Mouse (Mus musculus): ENCODE data around the gene Ptgr2. TPM values are rescaled to one million over a fixed set of nuclear protein-coding genes. Genes with fewer than 3 reads are reported as not detected.

Gene Ptgr2
- polyA plus RNA-seq, 1 experiment from 2014 or later: 17.8 TPM

DNA sequence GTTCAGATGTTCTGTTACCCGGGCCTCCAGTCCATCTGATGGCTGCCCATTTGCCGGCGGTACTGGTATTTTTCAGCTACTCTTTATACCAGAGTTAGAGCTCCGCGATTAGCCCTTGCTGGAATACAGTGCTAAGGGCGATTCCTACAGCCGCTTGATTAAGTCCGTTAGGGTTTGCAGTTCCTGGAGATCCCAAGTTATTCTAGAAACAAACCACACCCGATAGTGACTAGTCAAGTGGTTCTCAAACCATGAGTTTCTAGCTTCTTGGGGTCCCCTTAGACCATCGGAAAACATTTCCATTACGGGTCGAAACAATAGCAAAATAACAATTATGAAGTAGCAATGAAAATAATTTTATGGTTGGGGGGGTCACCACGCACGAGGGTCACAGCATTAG, 641 bp upstream of the Ptgr2 start:
- H3K4me2 ChIP-seq (ENCODE audit: low read length): peak overlapping the region; percentile 59
- WGBS: 82% methylated on average over 14 of the region's 14 CpGs
- no peak overlapping the region for H3K27ac ChIP-seq (ENCODE audit: low read length)
- ATAC-seq: no peak
- H3K4me1 ChIP-seq (ENCODE audit: control insufficient read depth, insufficient read depth, low read length): peaks cover 8% of the 10 kb centered on the region; the same call in 1 of the 2 replicates
- no peaks in the 10 kb centered on the region for H3K36me3 ChIP-seq (ENCODE audit: control insufficient read depth, insufficient read depth, low read length)
- H3K9ac ChIP-seq (ENCODE audit: low read depth, low read length): no peak overlapping the region; the same call in 1 of the 2 replicates
- H3K9me3 ChIP-seq (replicated peaks; ENCODE audit: control insufficient read depth, low read length, poor library complexity, severe bottlenecking): no peaks in the 10 kb centered on the region
- H3K4me3 ChIP-seq (ENCODE audit: low read depth, low read length): peak overlapping the region; percentile 53; the same call in 1 of the 2 replicates
- no peaks in the 10 kb centered on the region for H3K27me3 ChIP-seq (ENCODE audit: control insufficient read depth, insufficient read depth, low read depth, low read length)

DNA sequence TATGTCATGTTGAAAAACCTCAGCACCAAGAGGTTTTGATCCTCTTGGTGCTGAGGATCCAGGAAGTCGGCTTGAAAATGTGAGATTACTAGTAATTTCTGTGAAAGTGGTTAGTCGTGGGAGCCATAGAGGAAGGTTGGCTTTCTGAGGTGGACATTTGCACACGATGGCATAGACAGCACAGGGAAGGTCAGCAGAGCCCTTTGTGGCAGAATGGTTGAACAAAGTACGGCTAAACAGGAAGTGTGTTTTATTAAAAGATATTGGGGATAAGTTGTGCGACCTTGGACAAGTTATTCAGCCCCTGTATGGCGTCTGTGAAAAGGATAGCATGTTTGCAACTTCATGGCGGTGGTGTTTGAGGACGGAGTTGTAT, 549 bp downstream of the Ptgr2 start:
- H3K27ac ChIP-seq (ENCODE audit: low read length): peak overlapping the region; percentile 10; the same call in 1 of the 2 replicates
- WGBS: 27% methylated on average over 8 of the region's 8 CpGs
- peak overlapping the region; percentile 53 for H3K4me3 ChIP-seq (ENCODE audit: low read depth, low read length)
- H3K36me3 ChIP-seq (ENCODE audit: control insufficient read depth, insufficient read depth, low read length): no peaks in the 10 kb centered on the region
- no peaks in the 10 kb centered on the region for H3K9me3 ChIP-seq (replicated peaks; ENCODE audit: control insufficient read depth, low read length, poor library complexity, severe bottlenecking)
- H3K4me1 ChIP-seq (ENCODE audit: control insufficient read depth, insufficient read depth, low read length): peaks cover 8% of the 10 kb centered on the region; the same call in 1 of the 2 replicates
- H3K9ac ChIP-seq (ENCODE audit: low read depth, low read length): peak overlapping the region; percentile 68
- ATAC-seq: peak; percentile 64
- peak overlapping the region; percentile 59 for H3K4me2 ChIP-seq (ENCODE audit: low read length)
- H3K27me3 ChIP-seq (ENCODE audit: control insufficient read depth, insufficient read depth, low read depth, low read length): no peaks in the 10 kb centered on the region

DNA sequence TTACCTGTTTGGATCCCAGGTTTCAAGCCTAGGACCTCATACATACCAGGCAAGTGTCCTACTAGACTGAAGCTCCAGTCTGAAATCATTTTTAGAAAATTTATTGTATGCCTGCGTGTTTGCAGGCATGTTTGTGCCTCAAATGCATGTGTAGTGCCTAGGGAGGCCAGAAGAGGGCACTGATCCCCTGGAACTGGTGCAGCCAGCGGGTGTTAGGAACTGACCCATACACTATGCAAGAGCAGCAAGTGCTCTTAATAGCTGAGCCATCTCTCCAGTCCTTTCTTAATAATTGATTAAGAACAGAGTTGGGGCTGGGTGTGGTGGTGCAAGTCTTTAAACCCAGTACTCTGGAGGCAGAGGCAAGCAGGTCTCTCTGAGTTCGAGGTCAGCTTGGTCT, 3.4 kb downstream of the Ptgr2 start:
- H3K9me3 ChIP-seq (replicated peaks; ENCODE audit: control insufficient read depth, low read length, poor library complexity, severe bottlenecking): no peaks in the 10 kb centered on the region
- no peak overlapping the region for H3K4me2 ChIP-seq (ENCODE audit: low read length)
- no peak for ATAC-seq
- no peaks in the 10 kb centered on the region for H3K36me3 ChIP-seq (ENCODE audit: control insufficient read depth, insufficient read depth, low read length)
- H3K4me3 ChIP-seq (ENCODE audit: low read depth, low read length): no peak overlapping the region
- 61% methylated on average over 3 of the region's 3 CpGs for WGBS
- H3K9ac ChIP-seq (ENCODE audit: low read depth, low read length): no peak overlapping the region
- no peaks in the 10 kb centered on the region for H3K27me3 ChIP-seq (ENCODE audit: control insufficient read depth, insufficient read depth, low read depth, low read length)
- H3K27ac ChIP-seq (ENCODE audit: low read length): no peak overlapping the region
- peaks cover 8% of the 10 kb centered on the region; the same call in 1 of the 2 replicates for H3K4me1 ChIP-seq (ENCODE audit: control insufficient read depth, insufficient read depth, low read length)

DNA sequence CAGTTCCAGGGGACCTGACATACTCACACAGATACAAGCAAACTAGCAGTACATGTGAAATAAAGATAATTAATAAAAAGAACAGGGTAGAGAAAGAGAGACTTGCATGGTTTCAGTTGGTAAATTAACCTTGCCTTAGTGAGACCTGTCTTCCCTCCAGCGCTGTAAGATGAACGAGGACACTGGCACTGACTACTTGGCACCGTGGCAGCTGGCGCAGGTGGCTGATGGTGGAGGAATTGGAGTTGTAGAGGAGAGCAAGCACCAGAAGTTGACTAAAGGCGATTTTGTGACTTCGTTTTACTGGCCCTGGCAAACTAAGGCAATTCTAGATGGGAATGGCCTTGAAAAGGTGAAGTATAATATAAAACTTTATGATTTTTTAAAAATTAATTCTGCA, 12.8 kb downstream of the Ptgr2 start:
- no peak overlapping the region for H3K9ac ChIP-seq (ENCODE audit: low read depth, low read length)
- no peak overlapping the region for H3K4me3 ChIP-seq (ENCODE audit: low read depth, low read length)
- H3K4me2 ChIP-seq (ENCODE audit: low read length): no peak overlapping the region
- peaks cover 11% of the 10 kb centered on the region for H3K36me3 ChIP-seq (ENCODE audit: control insufficient read depth, insufficient read depth, low read length)
- ATAC-seq: no peak
- H3K9me3 ChIP-seq (replicated peaks; ENCODE audit: control insufficient read depth, low read length, poor library complexity, severe bottlenecking): no peaks in the 10 kb centered on the region
- H3K4me1 ChIP-seq (ENCODE audit: control insufficient read depth, insufficient read depth, low read length): no peaks in the 10 kb centered on the region
- H3K27me3 ChIP-seq (ENCODE audit: control insufficient read depth, insufficient read depth, low read depth, low read length): no peaks in the 10 kb centered on the region
- H3K27ac ChIP-seq (ENCODE audit: low read length): no peak overlapping the region
- WGBS: 97% methylated on average over 6 of the region's 6 CpGs

DNA sequence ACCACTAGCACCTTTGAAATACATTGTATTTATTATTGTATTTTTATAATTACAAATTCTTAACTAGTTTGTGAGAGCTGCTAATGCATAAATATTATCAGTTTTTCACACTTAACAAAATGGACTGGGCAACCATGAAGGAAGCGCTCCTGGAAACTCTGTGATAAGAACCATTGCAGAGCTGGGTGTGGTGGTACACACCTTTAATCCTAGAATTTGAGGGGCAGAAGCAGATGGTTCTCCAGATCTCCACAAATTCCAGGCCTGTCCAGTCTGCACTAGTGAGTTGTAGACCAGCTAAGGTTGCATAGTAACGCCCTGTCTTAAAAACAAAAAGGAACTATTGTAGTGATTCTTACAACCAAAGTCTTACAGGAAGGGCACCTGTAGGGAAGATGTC, 14.2 kb downstream of the Ptgr2 start:
- no peaks in the 10 kb centered on the region for H3K27me3 ChIP-seq (ENCODE audit: control insufficient read depth, insufficient read depth, low read depth, low read length)
- no peak for ATAC-seq
- no peaks in the 10 kb centered on the region for H3K4me1 ChIP-seq (ENCODE audit: control insufficient read depth, insufficient read depth, low read length)
- H3K36me3 ChIP-seq (ENCODE audit: control insufficient read depth, insufficient read depth, low read length): peaks cover 7% of the 10 kb centered on the region
- no peak overlapping the region for H3K4me2 ChIP-seq (ENCODE audit: low read length)
- H3K9me3 ChIP-seq (replicated peaks; ENCODE audit: control insufficient read depth, low read length, poor library complexity, severe bottlenecking): no peaks in the 10 kb centered on the region
- H3K4me3 ChIP-seq (ENCODE audit: low read depth, low read length): no peak overlapping the region
- H3K27ac ChIP-seq (ENCODE audit: low read length): no peak overlapping the region
- H3K9ac ChIP-seq (ENCODE audit: low read depth, low read length): no peak overlapping the region
- 98% methylated on average over 2 of the region's 2 CpGs for WGBS

DNA sequence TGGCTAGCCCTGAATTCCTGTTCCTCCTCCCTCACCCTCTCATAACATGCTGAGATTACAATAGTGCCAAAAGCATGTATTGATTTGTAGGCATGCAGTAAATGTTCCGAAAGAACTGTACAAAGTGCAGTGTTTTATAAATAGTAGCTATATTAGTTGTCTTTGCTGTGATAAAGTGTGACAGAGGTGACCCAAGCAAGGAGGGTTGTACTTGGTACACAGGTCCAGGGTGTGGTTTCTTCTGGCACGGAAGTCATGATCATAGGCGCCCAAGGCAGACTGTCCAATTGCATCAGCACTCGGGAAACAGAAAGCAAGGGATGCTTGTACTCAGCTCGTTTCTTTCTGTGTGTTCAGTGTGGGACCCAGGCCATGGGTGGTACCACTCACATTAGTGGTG, 19.1 kb downstream of the Ptgr2 start:
- H3K4me3 ChIP-seq (ENCODE audit: low read depth, low read length): no peak overlapping the region
- 89% methylated on average over 5 of the region's 5 CpGs for whole genome bisulfite sequencing
- ATAC-seq: no peak
- H3K36me3 ChIP-seq (ENCODE audit: control insufficient read depth, insufficient read depth, low read length): peaks cover 5% of the 10 kb centered on the region; the same call in 1 of the 2 replicates
- no peak overlapping the region for H3K27ac ChIP-seq (ENCODE audit: low read length)
- H3K27me3 ChIP-seq (ENCODE audit: control insufficient read depth, insufficient read depth, low read depth, low read length): no peaks in the 10 kb centered on the region
- no peaks in the 10 kb centered on the region for H3K4me1 ChIP-seq (ENCODE audit: control insufficient read depth, insufficient read depth, low read length)
- no peak overlapping the region for H3K4me2 ChIP-seq (ENCODE audit: low read length)
- no peaks in the 10 kb centered on the region for H3K9me3 ChIP-seq (replicated peaks; ENCODE audit: control insufficient read depth, low read length, poor library complexity, severe bottlenecking)
- H3K9ac ChIP-seq (ENCODE audit: low read depth, low read length): no peak overlapping the region

DNA sequence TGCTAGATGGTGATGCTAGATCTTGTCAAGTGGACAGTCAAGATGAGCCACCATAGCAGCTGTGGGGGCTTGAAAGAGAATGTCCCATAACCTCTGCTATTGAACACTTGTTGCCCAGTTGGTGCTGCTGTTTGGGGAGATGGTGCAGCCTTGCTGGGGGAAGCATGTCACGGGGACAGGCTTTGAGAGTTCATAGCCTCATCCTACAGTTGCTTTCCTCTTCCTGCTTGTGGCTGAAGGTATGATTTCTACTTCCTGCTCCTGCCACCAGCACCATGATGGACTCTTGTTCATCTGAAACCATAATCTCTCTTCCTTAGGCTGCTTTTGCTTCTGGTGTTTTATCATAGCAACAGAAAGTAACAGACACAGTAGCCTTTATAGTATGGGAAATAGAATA, 19.5 kb downstream of the Ptgr2 start:
- H3K36me3 ChIP-seq (ENCODE audit: control insufficient read depth, insufficient read depth, low read length): peaks cover 5% of the 10 kb centered on the region; the same call in 1 of the 2 replicates
- 90% methylated on average over 1 of the region's 1 CpGs for WGBS
- no peak overlapping the region for H3K4me3 ChIP-seq (ENCODE audit: low read depth, low read length)
- H3K27me3 ChIP-seq (ENCODE audit: control insufficient read depth, insufficient read depth, low read depth, low read length): no peaks in the 10 kb centered on the region
- no peak overlapping the region for H3K4me2 ChIP-seq (ENCODE audit: low read length)
- no peak overlapping the region for H3K27ac ChIP-seq (ENCODE audit: low read length)
- no peaks in the 10 kb centered on the region for H3K9me3 ChIP-seq (replicated peaks; ENCODE audit: control insufficient read depth, low read length, poor library complexity, severe bottlenecking)
- ATAC-seq: no peak
- H3K9ac ChIP-seq (ENCODE audit: low read depth, low read length): no peak overlapping the region
- H3K4me1 ChIP-seq (ENCODE audit: control insufficient read depth, insufficient read depth, low read length): no peaks in the 10 kb centered on the region

DNA sequence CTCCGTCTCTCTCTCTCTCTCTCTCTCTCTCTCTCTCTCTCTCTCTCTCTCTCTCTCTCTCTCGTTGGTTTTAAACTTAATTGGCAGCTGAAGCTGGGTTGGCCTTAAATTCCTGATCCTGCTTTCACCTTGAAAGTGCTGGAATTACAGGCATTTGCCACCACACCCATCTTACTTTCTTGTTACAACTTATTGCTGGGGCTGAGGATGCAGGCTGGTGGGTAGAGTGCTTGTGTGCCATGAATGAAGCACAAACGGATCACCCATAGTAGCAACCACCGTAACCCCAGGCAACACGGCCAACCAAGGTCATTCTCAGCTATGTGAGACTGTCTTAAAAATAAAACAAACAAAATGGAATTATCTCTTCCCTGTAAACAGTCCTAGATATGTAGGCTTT, 26.3 kb downstream of the Ptgr2 start:
- no peak overlapping the region for H3K4me2 ChIP-seq (ENCODE audit: low read length)
- 94% methylated on average over 3 of the region's 5 CpGs for WGBS

DNA sequence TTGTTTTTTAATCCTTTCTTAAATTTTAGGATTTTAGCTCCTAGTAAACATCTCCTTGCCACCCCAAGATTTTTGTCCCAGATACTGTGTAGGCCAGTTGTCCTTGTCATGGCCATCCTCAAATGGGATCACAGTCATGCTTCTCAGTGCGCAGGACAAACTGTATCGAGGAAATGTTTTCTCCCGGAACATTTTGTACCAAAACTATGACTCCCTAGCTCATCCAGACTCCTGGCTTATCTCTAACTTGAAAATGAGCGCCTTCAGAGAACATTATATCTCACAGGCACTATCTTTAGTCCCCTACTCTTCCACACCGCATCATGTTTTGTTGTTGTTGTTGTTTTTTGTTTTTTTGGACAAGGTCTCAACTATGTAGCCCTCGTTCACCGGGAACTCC, 31.0 kb downstream of the Ptgr2 start:
- Histone ChIP-seq H3K27ac (ENCODE audit: low read length) (no peak overlapping the region), H3K4me1 (ENCODE audit: control insufficient read depth, insufficient read depth, low read length) (peaks cover 18% of the 10 kb centered on the region), H3K9ac (ENCODE audit: low read depth, low read length) (peak overlapping the region; percentile 97), H3K36me3 (ENCODE audit: control insufficient read depth, insufficient read depth, low read length) (no peaks in the 10 kb centered on the region), H3K9me3 (replicated peaks; ENCODE audit: control insufficient read depth, low read length, poor library complexity, severe bottlenecking) (no peaks in the 10 kb centered on the region), H3K4me3 (ENCODE audit: low read depth, low read length) (peak overlapping the region; percentile 99), H3K4me2 (ENCODE audit: low read length) (peak overlapping the region; percentile 94), H3K27me3 (ENCODE audit: control insufficient read depth, insufficient read depth, low read depth, low read length) (no peaks in the 10 kb centered on the region)
- WGBS: 46% methylated on average over 7 of the region's 7 CpGs
- ATAC-seq: no peak

More for the DNA sequence above, 26.3 kb downstream of the Ptgr2 start:
- H3K36me3 ChIP-seq (ENCODE audit: control insufficient read depth, insufficient read depth, low read length): peaks cover 5% of the 10 kb centered on the region; the same call in 1 of the 2 replicates
- H3K4me1 ChIP-seq (ENCODE audit: control insufficient read depth, insufficient read depth, low read length): peaks cover 5% of the 10 kb centered on the region
- H3K27me3 ChIP-seq (ENCODE audit: control insufficient read depth, insufficient read depth, low read depth, low read length): no peaks in the 10 kb centered on the region
- no peak overlapping the region for H3K9ac ChIP-seq (ENCODE audit: low read depth, low read length)
- no peak overlapping the region for H3K27ac ChIP-seq (ENCODE audit: low read length)
- no peak overlapping the region for H3K4me3 ChIP-seq (ENCODE audit: low read depth, low read length)
- ATAC-seq: no peak
- H3K9me3 ChIP-seq (replicated peaks; ENCODE audit: control insufficient read depth, low read length, poor library complexity, severe bottlenecking): no peaks in the 10 kb centered on the region

Measured in midbrain, embryonic 16.5 days (tissue).